Mouse (Mus musculus): ENCODE results near the gene Irx6. TPM values are rescaled to one million over a fixed set of nuclear protein-coding genes. Genes with fewer than 3 reads are reported as not detected.

Irx6 gene
- polyA plus RNA-seq, 1 experiment from 2014 or later = 0.23 TPM

Other genes with a start within 250 kb of the Irx6 start
- gene Mmp2, start 153.0 kb downstream of the Irx6 start, polyA plus RNA-seq (2016; fragmentation: Nextera tagmentation; extraction: Ambion mirVana) = 220 and 238 TPM in 2 replicates
- gene Lpcat2, start 181.1 kb downstream of the Irx6 start, polyA plus RNA-seq (2016; fragmentation: Nextera tagmentation; extraction: Ambion mirVana) = 6.0 and 7.8 TPM in 2 replicates
- 0.43 and 0.49 TPM in 2 replicates for gene Capns2, start 227.1 kb downstream of the Irx6 start, polyA plus RNA-seq (2016; fragmentation: Nextera tagmentation; extraction: Ambion mirVana)

Measured in limb, embryonic 10.5 days (tissue).